ENCODE assay signal across 17 mouse cellular contexts in the genomic region with DNA sequence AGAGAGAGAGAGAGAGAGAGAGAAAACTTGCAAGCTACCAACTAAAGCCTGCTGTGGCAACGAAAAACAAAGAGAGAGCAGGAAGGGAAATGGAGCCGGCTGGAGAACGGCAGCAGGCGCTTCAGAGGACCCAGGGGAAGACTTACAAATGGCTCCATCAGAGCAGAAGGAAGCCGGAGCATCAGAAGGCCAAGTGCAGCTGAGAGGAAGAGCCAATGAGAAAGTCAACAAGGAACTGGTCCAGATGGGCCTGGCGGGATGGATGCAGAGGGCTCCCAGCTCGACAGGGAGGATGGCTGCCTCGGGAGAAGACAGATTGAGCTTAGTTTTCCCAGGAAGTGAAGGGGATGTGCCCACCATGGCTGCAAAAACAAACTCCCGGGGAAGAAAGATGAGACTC.
DNase-seq lines count a peak whose midpoint lies in the region; ATAC-seq and TF ChIP-seq lines count a peak whose summit lies in the region.
"Had no signal": no experiment of that assay in that cellular context is flagged by ENCODE, and none has a peak within 500 bp of the region (broad histone marks: within the 10 kb centered on the region; RNA-seq: fewer than 3 reads in every experiment).

No protein-coding gene starts in this region.

- intact Hi-C loops in gastrocnemius, adult 2 months (cut with DNase I), result no loop called here

- H3K4me1 ChIP-seq in heart, embryonic 10.5 days, result peaks cover 5% of the 10 kb centered on the region; the same call in 1 of the 2 replicates
- peaks cover 18% of the 10 kb centered on the region for H3K4me1 ChIP-seq in neural tube, embryonic 13.5 days (replicated peaks)

- H3K9ac ChIP-seq in neural tube, embryonic 13.5 days, result no peak overlapping the region
- H3K9ac ChIP-seq: forebrain, embryonic 12.5 days; liver, embryonic 14.5 days had no signal

- H3K4me3 ChIP-seq in heart, embryonic 10.5 days, result no peak overlapping the region
- H3K4me3 ChIP-seq in gastrocnemius, adult 2 months, result no peak overlapping the region
- H3K4me3 ChIP-seq in neural tube, embryonic 13.5 days, result no peak overlapping the region
- H3K4me3 ChIP-seq: forebrain, embryonic 12.5 days had no signal

- H3K36me3 ChIP-seq in heart, embryonic 10.5 days, result no peaks in the 10 kb centered on the region
- no peaks in the 10 kb centered on the region for H3K36me3 ChIP-seq in neural tube, embryonic 13.5 days
- H3K36me3 ChIP-seq: forebrain, embryonic 12.5 days; G1E had no signal

- WGBS in heart, embryonic 10.5 days, result 58% methylated on average over 9 of the region's 9 CpGs
- WGBS in neural tube, embryonic 13.5 days, result 34% methylated on average over 9 of the region's 9 CpGs

- no peak overlapping the region for H3K27ac ChIP-seq in heart, embryonic 10.5 days
- no peak overlapping the region for H3K27ac ChIP-seq in gastrocnemius, adult 2 months
- peak overlapping the region; percentile 64 for H3K27ac ChIP-seq in neural tube, embryonic 13.5 days (replicated peaks)
- H3K27ac ChIP-seq: forebrain, embryonic 12.5 days; liver, embryonic 14.5 days had no signal

- no peak for TF ChIP-seq CTCF in gastrocnemius, adult 2 months (IDR thresholded peaks at IDR 0.05)

- peaks cover 16% of the 10 kb centered on the region; the same call in 1 of the 2 replicates for H3K27me3 ChIP-seq in heart, embryonic 10.5 days (ENCODE audit: insufficient read depth, poor library complexity, severe bottlenecking)
- H3K27me3 ChIP-seq in neural tube, embryonic 13.5 days, result no peaks in the 10 kb centered on the region

- no peak overlapping the region for H3K4me2 ChIP-seq in neural tube, embryonic 13.5 days
- H3K4me2 ChIP-seq: forebrain, embryonic 12.5 days had no signal

- no peaks in the 10 kb centered on the region for H3K9me3 ChIP-seq in heart, embryonic 10.5 days
- H3K9me3 ChIP-seq in neural tube, embryonic 13.5 days, result no peaks in the 10 kb centered on the region
- H3K9me3 ChIP-seq: forebrain, embryonic 12.5 days had no signal

- no peak for ATAC-seq in neural tube, embryonic 13.5 days (ENCODE audit: low read depth)

- peak; percentile 16 for DNase-seq in heart, adult 8-10 months (ENCODE audit: low spot score)
- no peak for DNase-seq in heart, embryonic 10.5 days (ENCODE audit: low spot score)
- peak; percentile 54 for DNase-seq in gastrocnemius, adult 2 months
- DNase-seq in gastrocnemius, postnatal 25 days, result peak; percentile 40
- DNase-seq in left cerebral cortex, adult 9 months (ENCODE audit: low spot score in 2 of 2), result no peak
- DNase-seq in Muller cell, postnatal 12 days (ENCODE audit: inconsistent ontology term), result no peak
- DNase-seq: adrenal gland, adult 8-10 months; cerebellum, adult 2 months; kidney, adult 11 months; kidney, postnatal 14 days; lung, postnatal 10 days; right cerebral cortex, postnatal 4 days; thymus, adult 18-20 months had no signal

Comparison
In these comparisons a context has a peak if more than half of its experiments do, and no peak if none do; other contexts are left out.
1. DNase-seq: peak in heart, adult 8-10 months (single experiment), gastrocnemius, adult 2 months (single experiment) and gastrocnemius, postnatal 25 days (single experiment); none in heart, embryonic 10.5 days (single experiment), left cerebral cortex, adult 9 months (0 of 2) and Muller cell, postnatal 12 days (single experiment).